ENCODE assay signal across 16 mouse cellular contexts in the genomic region with DNA sequence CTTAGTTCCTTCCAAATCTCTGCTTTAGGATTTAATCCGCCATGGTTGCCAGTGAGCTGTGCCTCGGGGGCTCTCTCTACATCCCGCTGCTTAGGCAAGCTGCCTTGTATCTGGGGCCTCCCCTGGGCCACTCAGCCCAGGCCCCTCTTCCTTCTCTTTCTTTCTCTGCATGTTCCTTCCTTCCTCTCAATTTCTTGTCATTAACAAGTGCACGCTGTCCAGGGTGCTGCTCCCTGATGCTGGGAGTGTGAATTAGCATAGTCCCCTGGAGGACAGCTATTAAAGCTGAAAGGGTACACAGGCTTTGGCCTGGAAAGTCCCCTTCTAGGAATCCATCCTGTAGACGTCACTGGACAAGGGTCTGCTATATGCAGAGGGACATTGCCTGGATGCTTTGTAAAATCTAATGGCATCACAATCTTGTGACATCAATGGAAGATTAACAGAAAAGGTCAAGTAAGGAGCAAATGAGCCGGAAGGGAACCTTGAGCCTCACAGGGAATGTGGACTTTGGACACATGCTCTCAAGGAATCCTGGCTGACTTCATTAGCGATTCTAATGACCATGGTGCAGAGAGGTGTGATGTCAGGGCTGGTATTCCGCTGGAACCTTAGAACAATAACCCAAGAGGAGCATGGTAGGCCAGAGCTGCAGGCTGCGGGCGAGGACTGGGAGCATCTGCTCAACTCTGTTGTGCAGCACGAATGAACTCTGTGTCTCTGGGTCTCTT. TPM values are rescaled to one million over a fixed set of nuclear protein-coding genes. Genes with fewer than 3 reads are reported as not detected.
A peak's percentile ranks its signal among the peaks of the same experiment; 100 is the strongest.
DNase-seq lines count a peak whose midpoint lies in the region; TF ChIP-seq lines count a peak whose summit lies in the region.
"Had no signal": no experiment of that assay in that cellular context is flagged by ENCODE, and none has a peak within 500 bp of the region (broad histone marks: within the 10 kb centered on the region; RNA-seq: fewer than 3 reads in every experiment).

No protein-coding gene starts in this region.

- H3K4me3 ChIP-seq in lung, adult 2 months (replicated peaks; ENCODE audit: extremely low read depth, low read depth, low read length) = no peak overlapping the region
- H3K4me3 ChIP-seq: embryonic facial prominence, embryonic 13.5 days; layer of hippocampus, adult 2 months; lung, embryonic 15.5 days had no signal

- TF ChIP-seq POLR2A in lung, adult 2 months (IDR thresholded peaks at IDR 0.05; ENCODE audit: borderline replicate concordance, extremely low read depth, low read depth, low read length) = no peak

- no peaks in the 10 kb centered on the region for H3K4me1 ChIP-seq in lung, adult 2 months (ENCODE audit: control insufficient read depth, insufficient read depth, low read length)
- H3K4me1 ChIP-seq: embryonic facial prominence, embryonic 13.5 days; lung, embryonic 15.5 days had no signal

- WGBS in lung, adult 2 months = 57% methylated on average over 11 of the region's 11 CpGs

- DNase-seq in adrenal gland, postnatal 10 days = peak; percentile 24
- no peak for DNase-seq in adrenal gland, adult 18-20 months (ENCODE audit: low spot score in 2 of 2)
- peak; percentile 18 for DNase-seq in retina, postnatal 1 day
- no peak for DNase-seq in retina, embryonic 14.5 days (ENCODE audit: low spot score)
- DNase-seq in kidney, postnatal 4 days = peak; percentile 69 to 71
- DNase-seq in lung, adult 2 months = no peak
- DNase-seq in urinary bladder, postnatal 36 days (ENCODE audit: low spot score in 2 of 2) = no peak
- DNase-seq in urinary bladder, postnatal 10 days (ENCODE audit: low spot score) = no peak
- DNase-seq: cerebellum, adult 2 months; left cerebral cortex, postnatal 4 days; thymus, postnatal 4 days had no signal

- TF ChIP-seq CTCF in lung, adult 2 months (IDR thresholded peaks at IDR 0.05; ENCODE audit: insufficient read depth, low read length) = no peak

RNA-seq across cellular contexts. Expression of a gene that starts 20.7 kb away (rescaled TPM):
- total RNA-seq in adrenal gland, postnatal 10 days (2021) = 10 to 100 TPM; 19.4 to 22.9 TPM
- 10 to 100 TPM; 13.2 to 14.8 TPM for total RNA-seq in adrenal gland, adult 18-20 months (2021)
- 42.1 and 52.9 TPM in 2 replicates for polyA plus RNA-seq in lung, adult 2 months (2012; rRNA removed)

RNA-seq across cellular contexts. Expression of a gene that starts 33.4 kb away (rescaled TPM):
- under 1 TPM; 0.39 to 0.48 TPM for total RNA-seq in adrenal gland, postnatal 10 days (2021)
- total RNA-seq in adrenal gland, adult 18-20 months (2021) = under 1 TPM; 0.29 to 0.40 TPM
- polyA plus RNA-seq in lung, adult 2 months (2012; rRNA removed) = not detected in 2 replicates
- polyA plus RNA-seq: heart, postnatal 0 days; lung, embryonic 15.5 days had no signal

RNA-seq across cellular contexts. Expression of a gene that starts 53.0 kb away (rescaled TPM):
- total RNA-seq in adrenal gland, postnatal 10 days (2021) = 100 to 1,000 TPM; 132 to 141 TPM
- 1 to 10 TPM in 1 of 2 experiments, not detected in 1; 1.7 TPM for total RNA-seq in adrenal gland, adult 18-20 months (2021)
- 6.2 TPM in 1 of 2 replicates, not detected in the other for polyA plus RNA-seq in lung, adult 2 months (2012; rRNA removed)
- polyA plus RNA-seq: embryonic facial prominence, embryonic 13.5 days; forebrain, embryonic 16.5 days had no signal

Comparison
In these comparisons a context has a peak if more than half of its experiments do, and no peak if none do; other contexts are left out.
1. DNase-seq: peak in adrenal gland, postnatal 10 days (single experiment), retina, postnatal 1 day (single experiment) and kidney, postnatal 4 days (2 of 2); none in adrenal gland, adult 18-20 months (0 of 2), retina, embryonic 14.5 days (single experiment), lung, adult 2 months (single experiment), urinary bladder, postnatal 36 days (0 of 2) and urinary bladder, postnatal 10 days (single experiment).
2. RNA of a gene that starts 53.0 kb away (total RNA-seq): 132 to 141 TPM in adrenal gland, postnatal 10 days; 1.7 TPM in adrenal gland, adult 18-20 months; every median in the first group is over 10 times any median in the second.